Mouse (Mus musculus) kidney, postnatal 14 days (tissue): ENCODE results near the gene Gm36028.
A peak's percentile ranks its signal among the peaks of the same experiment; 100 is the strongest.

ENCODE experiments used
- DNase-seq: peaks from one replicate; pipeline ENCODE4 v3.0.0; 2022; ENCODE audit warnings: mixed read lengths

Gm36028 gene

GRCm38 (mm10) chr16:37808866-37809622, 51.9 kb downstream of the Gm36028 start:
- peak; percentile 61 for DNase-seq

- DNase-seq: no peak
Measured at GRCm38 (mm10) chr16:37807269-37807668, 53.7 kb downstream of the Gm36028 start.

- DNase-seq: no peak
Measured at GRCm38 (mm10) chr16:37805746-37806495, 55.0 kb downstream of the Gm36028 start.

GRCm38 (mm10) chr16:37803387-37803950, 57.5 kb downstream of the Gm36028 start:
- no peak for DNase-seq

GRCm38 (mm10) chr16:37802686-37803295, 58.2 kb downstream of the Gm36028 start:
- no peak for DNase-seq

GRCm38 (mm10) chr16:37801097-37801496, 59.8 kb downstream of the Gm36028 start:
- no peak for DNase-seq
